Mouse (Mus musculus): ENCODE measurements around the gene Col11a2. TPM values are rescaled to one million over a fixed set of nuclear protein-coding genes. Genes with fewer than 3 reads are reported as not detected.
A peak's percentile ranks its signal among the peaks of the same experiment; 100 is the strongest.

Gene Col11a2
- polyA plus RNA-seq, 1 experiment: 1.0 TPM

- H3K4me3 ChIP-seq (replicated peaks; ENCODE audit: extremely low read depth, low read depth, low read length): peak overlapping the region; percentile 83
- no peak for TF ChIP-seq CTCF (IDR thresholded peaks at IDR 0.05; ENCODE audit: insufficient read depth, low read length)
- 2% methylated on average over 57 of the region's 57 CpGs for WGBS
- DNase-seq: no peak
- peaks cover 18% of the 10 kb centered on the region for H3K4me1 ChIP-seq (ENCODE audit: control insufficient read depth, insufficient read depth, low read length)
Observed at GRCm38 (mm10) chr17:34024861-34025755, 14.1 kb upstream of the Col11a2 start.

GRCm38 (mm10) chr17:34025756-34026151 is 13.5 kb upstream of the Col11a2 start:
- Histone ChIP-seq H3K4me3 (replicated peaks; ENCODE audit: extremely low read depth, low read depth, low read length) (no peak overlapping the region), H3K4me1 (ENCODE audit: control insufficient read depth, insufficient read depth, low read length) (peaks cover 23% of the 10 kb centered on the region)
- no peak for DNase-seq
- 41% methylated on average over 7 of the region's 7 CpGs for WGBS
- no peak for TF ChIP-seq POLR2A (IDR thresholded peaks at IDR 0.05; ENCODE audit: borderline replicate concordance, extremely low read depth, low read depth, low read length)
- TF ChIP-seq CTCF (IDR thresholded peaks at IDR 0.05; ENCODE audit: insufficient read depth, low read length): no peak

- no peak for TF ChIP-seq CTCF (IDR thresholded peaks at IDR 0.05; ENCODE audit: insufficient read depth, low read length)
- no peak for TF ChIP-seq POLR2A (IDR thresholded peaks at IDR 0.05; ENCODE audit: borderline replicate concordance, extremely low read depth, low read depth, low read length)
- Histone ChIP-seq H3K4me3 (replicated peaks; ENCODE audit: extremely low read depth, low read depth, low read length) (no peak overlapping the region), H3K4me1 (ENCODE audit: control insufficient read depth, insufficient read depth, low read length) (peaks cover 24% of the 10 kb centered on the region)
- no peak for DNase-seq
- WGBS: 47% methylated on average over 2 of the region's 2 CpGs
Observed at GRCm38 (mm10) chr17:34026221-34026620, 13.0 kb upstream of the Col11a2 start.

GRCm38 (mm10) chr17:34026917-34027655 is 12.2 kb upstream of the Col11a2 start:
- WGBS: 17% methylated on average over 36 of the region's 36 CpGs
- no peak for TF ChIP-seq CTCF (IDR thresholded peaks at IDR 0.05; ENCODE audit: insufficient read depth, low read length)
- no peak for TF ChIP-seq POLR2A (IDR thresholded peaks at IDR 0.05; ENCODE audit: borderline replicate concordance, extremely low read depth, low read depth, low read length)
- peak overlapping the region; percentile 93 for H3K4me3 ChIP-seq (replicated peaks; ENCODE audit: extremely low read depth, low read depth, low read length)
- DNase-seq: peak; percentile 50
- H3K4me1 ChIP-seq (ENCODE audit: control insufficient read depth, insufficient read depth, low read length): peaks cover 24% of the 10 kb centered on the region

GRCm38 (mm10) chr17:34027656-34028223 is 11.5 kb upstream of the Col11a2 start, which contains the start of gene H2-Ke6:
Gene H2-Ke6, minus strand, starts transcription at chr17:34028060.
- under 1% methylated on average over 49 of the region's 49 CpGs for WGBS
- TF ChIP-seq POLR2A (IDR thresholded peaks at IDR 0.05; ENCODE audit: borderline replicate concordance, extremely low read depth, low read depth, low read length) (peak; percentile 82; the same call in 1 of the 2 replicates), CTCF (IDR thresholded peaks at IDR 0.05; ENCODE audit: insufficient read depth, low read length) (no peak)
- Histone ChIP-seq H3K4me1 (ENCODE audit: control insufficient read depth, insufficient read depth, low read length) (peaks cover 24% of the 10 kb centered on the region), H3K4me3 (replicated peaks; ENCODE audit: extremely low read depth, low read depth, low read length) (peak within 1 kb of the TSS; percentile 93)
- peak; percentile 92 for DNase-seq

- WGBS: 83% methylated on average over 17 of the region's 17 CpGs
- TF ChIP-seq CTCF (IDR thresholded peaks at IDR 0.05; ENCODE audit: insufficient read depth, low read length): no peak
- TF ChIP-seq POLR2A (IDR thresholded peaks at IDR 0.05; ENCODE audit: borderline replicate concordance, extremely low read depth, low read depth, low read length): no peak
- DNase-seq: no peak
- H3K4me1 ChIP-seq (ENCODE audit: control insufficient read depth, insufficient read depth, low read length): peaks cover 26% of the 10 kb centered on the region
- H3K4me3 ChIP-seq (replicated peaks; ENCODE audit: extremely low read depth, low read depth, low read length): no peak overlapping the region
Observed at GRCm38 (mm10) chr17:34028501-34029149, 10.6 kb upstream of the Col11a2 start.

GRCm38 (mm10) chr17:34029150-34029889 is 9.9 kb upstream of the Col11a2 start:
- WGBS: 84% methylated on average over 18 of the region's 18 CpGs
- H3K4me1 ChIP-seq (ENCODE audit: control insufficient read depth, insufficient read depth, low read length): peaks cover 24% of the 10 kb centered on the region
- TF ChIP-seq CTCF (IDR thresholded peaks at IDR 0.05; ENCODE audit: insufficient read depth, low read length) (no peak), POLR2A (IDR thresholded peaks at IDR 0.05; ENCODE audit: borderline replicate concordance, extremely low read depth, low read depth, low read length) (no peak)

GRCm38 (mm10) chr17:34029890-34030595 is 9.2 kb upstream of the Col11a2 start:
- Histone ChIP-seq H3K4me3 (replicated peaks; ENCODE audit: extremely low read depth, low read depth, low read length) (no peak overlapping the region), H3K4me1 (ENCODE audit: control insufficient read depth, insufficient read depth, low read length) (peaks cover 24% of the 10 kb centered on the region)
- WGBS: 68% methylated on average over 21 of the region's 21 CpGs
- 0 out of 2 replicates have a peak, but pooled peaks have one; percentile 12 for TF ChIP-seq POLR2A (IDR thresholded peaks at IDR 0.05; ENCODE audit: borderline replicate concordance, extremely low read depth, low read depth, low read length)
- TF ChIP-seq CTCF (IDR thresholded peaks at IDR 0.05; ENCODE audit: insufficient read depth, low read length): no peak
- DNase-seq: no peak

More at GRCm38 (mm10) chr17:34029150-34029889, 9.9 kb upstream of the Col11a2 start:
- DNase-seq: no peak
- H3K4me3 ChIP-seq (replicated peaks; ENCODE audit: extremely low read depth, low read depth, low read length): no peak overlapping the region

Data from lung, adult 2 months (tissue).